Comparison of ENCODE assay signal across 8 mouse cellular contexts in genomic region chr16:21245931-21246390, GRCm38 (mm10). TPM values are rescaled to one million over a fixed set of nuclear protein-coding genes. Genes with fewer than 3 reads are reported as not detected.
DNase-seq lines count a peak whose midpoint lies in the region; ATAC-seq and TF ChIP-seq lines count a peak whose summit lies in the region.

No protein-coding gene starts in this region.

- no peaks in the 10 kb centered on the region for H3K9me3 ChIP-seq in intestine, postnatal 0 days (ENCODE audit: control insufficient read depth)

- peak overlapping the region; percentile 96 for H3K4me2 ChIP-seq in intestine, postnatal 0 days (replicated peaks; ENCODE audit: low read depth)

- H3K4me3 ChIP-seq in intestine, postnatal 0 days (ENCODE audit: low read depth, low read length) = peak overlapping the region; percentile 47

- H3K27ac ChIP-seq in intestine, postnatal 0 days (ENCODE audit: low read depth, low read length) = peak overlapping the region; percentile 73

- H3K4me1 ChIP-seq in intestine, postnatal 0 days (replicated peaks; ENCODE audit: control insufficient read depth, insufficient read depth, low read length) = 0 out of 2 replicates have a peak, but pooled peaks cover 8% of the 10 kb centered on the region

- ATAC-seq in intestine, postnatal 0 days = peak; percentile 77
- no peak for ATAC-seq in erythroid progenitor cell, adult 5-6 weeks (replicated peaks; ENCODE audit: low FRiP score, poor library complexity, severe bottlenecking)

- peak; percentile 78 for TF ChIP-seq CTCF in intestine, postnatal 0 days (IDR thresholded peaks at IDR 0.05; ENCODE audit: low read depth)

- 0 out of 2 replicates have a peak, but pooled peaks cover 3% of the 10 kb centered on the region for H3K27me3 ChIP-seq in intestine, postnatal 0 days (replicated peaks; ENCODE audit: control insufficient read depth, insufficient read depth, low read length)

- WGBS in intestine, postnatal 0 days = under 1% methylated on average over 21 of the region's 29 CpGs

- H3K9ac ChIP-seq in intestine, postnatal 0 days (ENCODE audit: low read depth, low read length) = peak overlapping the region; percentile 50; the same call in 1 of the 2 replicates

- peak; percentile 91 for DNase-seq in adrenal gland, postnatal 14 days
- DNase-seq in embryo, embryonic 9.5 days (ENCODE audit: extremely low spot score) = peak; percentile 93
- peak; percentile 98 for DNase-seq in heart, adult 11 months
- DNase-seq in left cerebral cortex, postnatal 25 days (ENCODE audit: low spot score in 2 of 2) = peak; percentile 74 to 87
- peak; percentile 88 for DNase-seq in mesoderm, embryonic 11.5 days (ENCODE audit: low read depth, low spot score)
- DNase-seq in skeletal muscle tissue, adult 2 months (ENCODE audit: low read depth, low spot score) = peak; percentile 57

- intact Hi-C loops in left cerebral cortex, postnatal 25 days (cut with DNase I) = loop anchor here (2.0 to 5.0 kb wide), 3 partner anchors 35 to 86 kb away; no protein-coding TSS in a partner anchor

- no peaks in the 10 kb centered on the region for H3K36me3 ChIP-seq in intestine, postnatal 0 days (ENCODE audit: control insufficient read depth, insufficient read depth)

RNA-seq across cellular contexts. Expression of gene Ephb3, which starts 41.4 kb away (rescaled TPM):
- total RNA-seq in adrenal gland, postnatal 14 days (2021) = 2.0 and 2.8 TPM in 2 replicates
- polyA plus RNA-seq in intestine, postnatal 0 days (2015; fragmentation: Nextera tagmentation; extraction: Ambion mirVana) = 3.9 and 4.0 TPM in 2 replicates
- 10 to 100 TPM; 22.0 to 30.4 TPM for total RNA-seq in left cerebral cortex, postnatal 25 days (2021)
- total RNA-seq in erythroid progenitor cell, adult 5-6 weeks (2015; ENCODE audit: low replicate concordance) = not detected in 2 replicates
- total RNA-seq in erythroid progenitor cell, adult 5-6 weeks (2017; ENCODE audit: low replicate concordance) = not detected in 2 replicates
